Mouse (Mus musculus) gastrocnemius, adult 8-10 months (tissue): ENCODE data around the gene Pld2. TPM values are rescaled to one million over a fixed set of nuclear protein-coding genes. Genes with fewer than 3 reads are reported as not detected.
"Not testable (repeated sequence)": the region's sequence is repeated elsewhere in the genome, so short reads cannot be mapped to it uniquely, and the experiment has no call there.

Experiments
- DNase-seq, 2 experiments: peaks; one replicate each; pipeline ENCODE4 v3.0.0; 2022; ENCODE audit warnings: low spot score in 2 of 2
- total RNA-seq, 4 experiments: library from RNA; stranded (reverse); gene quantifications; 2 replicates each; pipeline ENCODE4 v1.2.4; 2022

The Pld2 gene
- total RNA-seq: 10 to 100 TPM; 15.3 to 17.8 (median 15.4) TPM

GRCm38 (mm10) chr11:70539877-70540587, at the start of gene Pld2:
Pld2 (plus strand) TSS chr11:70540064.
- DNase-seq: peak; percentile 76 to 78

- no peak for DNase-seq
These were observed 40.0 kb upstream of the Pld2 start for GRCm38 (mm10) chr11:70499566-70500475.

DNA sequence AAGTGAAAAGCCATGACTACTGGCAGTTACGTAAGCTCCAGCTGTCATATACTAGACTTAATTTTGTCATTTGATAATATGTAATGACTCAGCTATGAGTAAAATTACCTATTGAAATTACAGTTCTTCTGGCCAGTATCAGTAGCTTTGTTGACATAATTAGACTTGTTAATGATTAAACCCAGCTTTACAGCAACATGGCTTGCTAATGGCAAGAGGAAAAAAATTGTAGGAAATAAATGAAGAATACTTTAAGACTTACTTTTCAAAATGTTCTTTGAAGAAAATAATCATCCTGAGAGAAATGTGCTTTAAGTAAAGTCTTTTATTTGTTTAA, 39.4 kb upstream of the Pld2 start:
- DNase-seq: no peak

- DNase-seq: no peak
These were observed 37.8 kb upstream of the Pld2 start for GRCm38 (mm10) chr11:70502018-70502417.

DNA sequence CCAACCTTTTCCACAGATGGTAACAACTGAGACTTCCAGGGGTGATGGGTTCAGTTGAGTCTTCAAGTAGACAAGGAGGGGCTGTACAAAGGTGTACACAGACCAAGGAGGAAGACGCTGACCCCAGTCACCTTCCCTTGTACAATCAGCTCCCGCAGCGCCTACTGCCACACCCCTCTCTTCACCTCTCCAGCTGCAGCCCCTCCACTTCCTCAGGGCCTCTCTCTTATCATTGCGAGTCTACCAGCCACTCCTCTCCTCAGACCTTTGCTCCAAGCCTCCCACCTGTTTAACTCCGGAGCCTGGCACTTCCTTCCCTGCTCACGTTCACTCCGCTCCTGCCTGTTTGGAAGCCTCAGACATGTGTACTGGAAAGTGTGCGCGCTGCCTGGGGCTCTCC, 34.9 kb upstream of the Pld2 start, which contains the start of gene Tm4sf5:
Gene Tm4sf5 (plus strand): TSS at position 275 of the 400 bp plus-strand sequence.
- no peak for DNase-seq

GRCm38 (mm10) chr11:70506385-70506784, 33.5 kb upstream of the Pld2 start:
- peak; percentile 42 for DNase-seq

- DNase-seq: no peak
These were observed 32.8 kb upstream of the Pld2 start for GRCm38 (mm10) chr11:70506962-70507515.

GRCm38 (mm10) chr11:70509753-70510564, 29.9 kb upstream of the Pld2 start:
- no peak for DNase-seq

GRCm38 (mm10) chr11:70511242-70511641, 28.6 kb upstream of the Pld2 start:
- no peak for DNase-seq

DNA sequence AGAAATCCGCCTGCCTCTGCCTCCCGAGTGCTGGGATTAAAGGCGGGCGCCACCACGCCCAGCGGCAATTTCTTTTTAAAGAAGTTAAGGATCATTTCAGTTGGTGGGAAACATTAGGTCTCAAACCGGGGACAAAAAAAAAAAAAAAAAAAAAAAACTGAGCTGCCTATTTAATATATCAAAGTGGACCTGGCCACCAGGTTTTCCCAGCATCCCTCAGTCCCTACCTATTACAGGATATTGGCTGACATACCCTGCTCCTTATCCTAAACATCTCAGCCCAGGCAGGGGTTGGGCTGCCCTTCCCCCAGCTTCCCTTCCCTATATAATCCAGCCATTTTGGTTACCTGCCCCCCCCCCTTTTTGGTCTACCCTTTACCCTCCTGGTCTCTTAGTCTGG, 28.0 kb upstream of the Pld2 start:
- no peak for DNase-seq

- DNase-seq: no peak
These were observed 27.0 kb upstream of the Pld2 start for GRCm38 (mm10) chr11:70512709-70513342.

DNA sequence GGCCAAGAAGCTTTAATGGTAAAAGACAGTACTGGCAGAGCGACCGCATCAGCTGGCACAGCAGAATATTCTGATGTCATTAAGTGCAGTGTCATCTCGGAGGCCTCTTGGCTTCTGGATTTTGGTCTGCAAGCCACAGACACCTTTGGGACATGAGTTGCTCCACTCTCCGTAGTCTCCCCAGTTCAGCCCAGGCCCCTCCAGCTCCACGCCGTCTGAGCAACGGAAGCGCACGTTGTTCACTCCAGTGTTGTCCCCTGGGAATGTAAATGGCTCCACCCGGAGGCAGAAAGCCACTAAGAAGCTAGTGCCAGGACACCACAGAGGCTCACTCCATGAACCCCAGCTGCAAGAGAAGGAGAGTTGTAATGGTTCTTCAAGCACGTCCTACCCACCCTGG, 26.3 kb upstream of the Pld2 start:
- peak; percentile 49 to 59 for DNase-seq

GRCm38 (mm10) chr11:70514288-70514687, 25.6 kb upstream of the Pld2 start, which contains the start of gene Vmo1:
Vmo1 (minus strand) TSS chr11:70514616.
- DNase-seq: no peak

- no peak for DNase-seq
These were observed 23.5 kb upstream of the Pld2 start for GRCm38 (mm10) chr11:70516352-70516751.

- DNase-seq: no peak
These were observed 21.4 kb upstream of the Pld2 start for GRCm38 (mm10) chr11:70518436-70518835.

- DNase-seq: no peak
These were observed 20.9 kb upstream of the Pld2 start, which contains the start of gene Gltpd2 for GRCm38 (mm10) chr11:70518923-70519322. Gltpd2 (plus strand) TSS chr11:70519196.

GRCm38 (mm10) chr11:70520178-70520769, 19.6 kb upstream of the Pld2 start:
- DNase-seq: no peak

DNA sequence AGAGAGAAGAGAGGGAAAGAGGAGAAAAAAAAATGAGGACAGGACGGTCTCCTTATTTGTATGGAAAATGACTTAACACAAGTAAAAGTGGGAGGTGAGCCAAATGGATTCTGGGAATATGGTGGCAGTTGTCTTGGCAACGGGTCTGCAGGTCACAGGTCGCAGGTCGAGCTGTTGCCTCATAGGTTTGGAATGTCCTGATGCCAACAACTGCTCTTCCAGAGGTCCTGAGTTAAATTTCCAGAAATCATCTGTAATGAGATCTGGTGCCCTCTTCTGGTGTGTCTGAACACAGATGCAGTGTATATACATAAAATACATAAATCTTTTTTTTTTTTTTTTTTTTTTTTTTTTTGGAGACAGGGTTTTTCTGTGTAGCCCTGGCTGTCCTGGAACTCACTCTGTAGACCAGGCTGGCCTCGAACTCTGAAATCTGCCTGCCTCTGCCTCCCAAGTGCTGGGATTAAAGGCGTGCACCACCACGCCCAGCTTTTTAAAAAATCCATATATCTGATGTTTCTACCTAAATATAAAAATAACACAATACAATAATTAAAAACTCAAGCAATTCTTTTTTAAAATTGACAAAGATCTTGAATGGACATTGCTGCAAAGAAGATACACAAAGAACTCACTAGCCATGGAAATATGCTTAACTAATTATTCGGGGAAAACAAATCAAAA, 16.4 kb upstream of the Pld2 start:
- DNase-seq: not testable (repeated sequence)

- no peak for DNase-seq
These were observed 15.1 kb upstream of the Pld2 start for GRCm38 (mm10) chr11:70524782-70525181.
